Mouse (Mus musculus): Measurements from ENCODE around the gene Tmem243. TPM values are rescaled to one million over a fixed set of nuclear protein-coding genes. Genes with fewer than 3 reads are reported as not detected.
"Not testable (repeated sequence)": the region's sequence is repeated elsewhere in the genome, so short reads cannot be mapped to it uniquely, and the experiment has no call there.

The Tmem243 gene
- polyA plus RNA-seq, 1 experiment from 2014 or later: 8.7 TPM

DNA sequence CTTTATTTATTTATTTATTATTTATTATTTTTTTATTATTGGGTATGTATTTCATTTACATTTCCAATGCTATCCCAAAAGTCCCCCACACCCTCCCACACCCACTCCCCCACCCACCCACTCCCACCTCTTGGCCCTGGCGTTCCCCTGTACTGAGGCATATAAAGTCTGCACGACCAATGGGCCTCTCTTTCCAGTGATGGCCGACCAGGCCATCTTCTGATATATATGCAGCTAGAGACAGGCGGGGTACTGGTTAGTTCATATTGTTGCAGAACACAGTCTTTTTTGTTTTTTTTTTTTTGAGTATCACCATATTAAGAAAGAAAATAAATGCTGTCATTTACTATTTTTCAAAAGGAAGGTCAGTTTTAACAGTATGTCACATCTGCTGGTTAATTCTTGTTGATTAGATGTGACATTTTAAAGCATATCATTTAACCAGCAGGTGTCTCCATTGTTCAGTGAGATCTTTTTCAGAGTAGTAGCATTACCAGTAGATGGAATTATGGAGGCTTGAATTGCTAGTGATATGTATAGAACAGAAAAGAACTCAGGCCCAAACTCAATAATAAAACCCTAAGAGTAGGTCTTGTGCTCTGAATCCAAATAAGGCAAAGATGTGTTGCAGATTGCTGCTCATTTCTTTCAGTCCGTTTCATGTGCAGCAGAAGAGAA is 69.0 kb downstream of the Tmem243 start:
- not testable (repeated sequence) for ATAC-seq (replicated peaks; ENCODE audit: insufficient number of reproducible peaks, low FRiP score, low TSS enrichment); H3K9me3 ChIP-seq (replicated peaks; ENCODE audit: control insufficient read depth, low read length); H3K9ac ChIP-seq (ENCODE audit: low read depth, low read length); H3K4me2 ChIP-seq; H3K36me3 ChIP-seq (ENCODE audit: control insufficient read depth, insufficient read depth, low read length); H3K4me3 ChIP-seq (ENCODE audit: low read depth, low read length); H3K4me1 ChIP-seq (ENCODE audit: control insufficient read depth, insufficient read depth, low read length); H3K27me3 ChIP-seq (ENCODE audit: control insufficient read depth, insufficient read depth, low read length); H3K27ac ChIP-seq (ENCODE audit: low read depth, low read length)
- 86% methylated on average over 3 of the region's 5 CpGs for WGBS (ENCODE audit: insufficient replicate concordance)

- no peaks in the 10 kb centered on the region for H3K36me3 ChIP-seq (ENCODE audit: control insufficient read depth, insufficient read depth, low read length)
- no peak for ATAC-seq (replicated peaks; ENCODE audit: insufficient number of reproducible peaks, low FRiP score, low TSS enrichment)
- no peak overlapping the region for H3K4me2 ChIP-seq
- no peaks in the 10 kb centered on the region for H3K27me3 ChIP-seq (ENCODE audit: control insufficient read depth, insufficient read depth, low read length)
- H3K27ac ChIP-seq (ENCODE audit: low read depth, low read length): no peak overlapping the region
- no peaks in the 10 kb centered on the region for H3K9me3 ChIP-seq (replicated peaks; ENCODE audit: control insufficient read depth, low read length)
- no peaks in the 10 kb centered on the region for H3K4me1 ChIP-seq (ENCODE audit: control insufficient read depth, insufficient read depth, low read length)
- no peak overlapping the region for H3K4me3 ChIP-seq (ENCODE audit: low read depth, low read length)
- H3K9ac ChIP-seq (ENCODE audit: low read depth, low read length): no peak overlapping the region
- 68% methylated on average over 2 of the region's 2 CpGs for WGBS (ENCODE audit: insufficient replicate concordance)
Observed at GRCm38 (mm10) chr5:9173295-9173694, 72.8 kb downstream of the Tmem243 start.

GRCm38 (mm10) chr5:9186467-9186866 is 86.0 kb downstream of the Tmem243 start:
- no peaks in the 10 kb centered on the region for H3K9me3 ChIP-seq (replicated peaks; ENCODE audit: control insufficient read depth, low read length)
- no peaks in the 10 kb centered on the region for H3K4me1 ChIP-seq (ENCODE audit: control insufficient read depth, insufficient read depth, low read length)
- no peak overlapping the region for H3K9ac ChIP-seq (ENCODE audit: low read depth, low read length)
- H3K4me2 ChIP-seq: no peak overlapping the region
- no peak overlapping the region for H3K27ac ChIP-seq (ENCODE audit: low read depth, low read length)
- WGBS (ENCODE audit: insufficient replicate concordance): 57% methylated on average over 1 of the region's 1 CpGs
- ATAC-seq (replicated peaks; ENCODE audit: insufficient number of reproducible peaks, low FRiP score, low TSS enrichment): no peak
- H3K36me3 ChIP-seq (ENCODE audit: control insufficient read depth, insufficient read depth, low read length): no peaks in the 10 kb centered on the region
- H3K4me3 ChIP-seq (ENCODE audit: low read depth, low read length): no peak overlapping the region
- H3K27me3 ChIP-seq (ENCODE audit: control insufficient read depth, insufficient read depth, low read length): no peaks in the 10 kb centered on the region

Other genes starting within 250 kb of the Tmem243 start
- 0.54 and 1.2 TPM in 2 replicates for gene Abcb4, start 207.0 kb upstream of the Tmem243 start, polyA plus RNA-seq (2014; fragmentation: Nextera tagmentation; extraction: Ambion mirVana)
- 35.8 and 37.9 TPM in 2 replicates for gene Crot, start 103.3 kb upstream of the Tmem243 start, polyA plus RNA-seq (2014; fragmentation: Nextera tagmentation; extraction: Ambion mirVana)
- gene Dmtf1, start 61.1 kb downstream of the Tmem243 start, polyA plus RNA-seq (2014; fragmentation: Nextera tagmentation; extraction: Ambion mirVana): 36.7 and 39.3 TPM in 2 replicates
- 1.9 and 2.4 TPM in 2 replicates for gene 9330182L06Rik, start 165.4 kb downstream of the Tmem243 start, polyA plus RNA-seq (2014; fragmentation: Nextera tagmentation; extraction: Ambion mirVana)